Mouse (Mus musculus): ENCODE data around the gene Ptprk. TPM values are rescaled to one million over a fixed set of nuclear protein-coding genes. Genes with fewer than 3 reads are reported as not detected.

The Ptprk gene
- polyA plus RNA-seq, 1 experiment from 2014 or later = 7.1 TPM

- no peak overlapping the region for H3K4me3 ChIP-seq
- no peak overlapping the region for H3K27ac ChIP-seq
- WGBS (ENCODE audit: insufficient replicate concordance) = 63% methylated on average over 5 of the region's 5 CpGs
- no peaks in the 10 kb centered on the region for H3K4me1 ChIP-seq
- no peak overlapping the region for H3K9ac ChIP-seq
- ATAC-seq = no peak
- no peaks in the 10 kb centered on the region for H3K36me3 ChIP-seq
- no peaks in the 10 kb centered on the region for H3K9me3 ChIP-seq (replicated peaks)
- no peaks in the 10 kb centered on the region for H3K27me3 ChIP-seq (replicated peaks)
- H3K4me2 ChIP-seq = no peak overlapping the region
Measured at GRCm38 (mm10) chr10:28338536-28338935, 263.9 kb downstream of the Ptprk start.

DNA sequence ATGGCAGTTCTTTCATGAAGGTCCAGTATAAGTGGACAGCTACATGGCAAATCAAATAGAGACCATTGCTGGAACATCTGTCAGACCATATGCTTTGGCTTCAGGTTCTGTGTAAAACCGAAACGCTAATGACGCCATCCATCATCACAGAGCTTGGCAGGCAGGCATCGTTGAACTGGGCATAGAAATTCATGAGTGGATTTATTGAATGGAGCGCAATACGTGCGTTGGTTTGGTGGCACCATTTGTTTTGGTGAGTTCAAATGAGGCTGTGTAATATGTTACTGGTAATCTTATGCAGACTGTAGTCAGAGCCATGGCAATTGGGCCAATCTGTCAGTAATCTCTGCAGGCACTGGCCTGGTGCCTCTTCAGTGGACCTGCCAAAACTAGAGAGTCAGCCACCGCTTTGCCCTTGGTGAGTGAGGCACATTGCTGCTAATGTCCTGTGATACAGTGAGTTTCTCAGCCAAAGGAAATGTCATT, 270.6 kb downstream of the Ptprk start:
- H3K4me1 ChIP-seq = no peaks in the 10 kb centered on the region
- 82% methylated on average over 8 of the region's 8 CpGs for WGBS (ENCODE audit: insufficient replicate concordance)

DNA sequence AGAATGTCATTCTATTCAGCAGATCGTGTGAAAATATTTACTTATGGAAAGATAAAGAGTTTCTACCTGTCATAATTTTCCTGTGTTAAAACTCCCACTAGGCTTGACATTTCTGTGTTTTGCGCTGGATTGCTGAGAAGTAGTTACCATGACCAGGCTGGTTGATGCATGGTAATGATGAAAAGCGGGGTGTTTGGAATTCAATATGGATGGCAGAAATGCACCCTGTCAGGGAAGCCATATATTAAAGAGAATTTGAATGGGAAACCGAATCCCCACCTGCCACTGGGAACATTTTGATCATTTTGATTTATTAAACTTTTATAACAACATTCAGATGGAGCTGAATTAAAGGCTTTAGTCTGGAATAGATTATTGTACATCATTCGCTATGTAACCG, 290.7 kb downstream of the Ptprk start:
- Histone ChIP-seq H3K4me3 (no peak overlapping the region), H3K27me3 (replicated peaks) (no peaks in the 10 kb centered on the region), H3K27ac (no peak overlapping the region), H3K4me1 (no peaks in the 10 kb centered on the region), H3K4me2 (no peak overlapping the region), H3K9ac (no peak overlapping the region), H3K9me3 (replicated peaks) (no peaks in the 10 kb centered on the region), H3K36me3 (no peaks in the 10 kb centered on the region)
- no peak for ATAC-seq
- 75% methylated on average over 6 of the region's 6 CpGs for WGBS (ENCODE audit: insufficient replicate concordance)

More for the DNA sequence above, 270.6 kb downstream of the Ptprk start:
- Histone ChIP-seq H3K4me2 (no peak overlapping the region), H3K36me3 (no peaks in the 10 kb centered on the region), H3K9me3 (replicated peaks) (no peaks in the 10 kb centered on the region), H3K4me3 (no peak overlapping the region), H3K9ac (no peak overlapping the region), H3K27me3 (replicated peaks) (no peaks in the 10 kb centered on the region), H3K27ac (no peak overlapping the region)
- ATAC-seq = no peak

- Histone ChIP-seq H3K9me3 (replicated peaks) (no peaks in the 10 kb centered on the region), H3K9ac (no peak overlapping the region), H3K36me3 (no peaks in the 10 kb centered on the region), H3K27me3 (replicated peaks) (no peaks in the 10 kb centered on the region), H3K4me2 (no peak overlapping the region), H3K4me3 (no peak overlapping the region), H3K4me1 (no peaks in the 10 kb centered on the region), H3K27ac (no peak overlapping the region)
- no peak for ATAC-seq
- WGBS (ENCODE audit: insufficient replicate concordance) = 67% methylated on average over 5 of the region's 5 CpGs
Measured at GRCm38 (mm10) chr10:28366065-28366677, 291.6 kb downstream of the Ptprk start.

- no peak overlapping the region for H3K27ac ChIP-seq
- no peaks in the 10 kb centered on the region for H3K9me3 ChIP-seq (replicated peaks)
- WGBS (ENCODE audit: insufficient replicate concordance) = 75% methylated on average over 2 of the region's 2 CpGs
- no peak overlapping the region for H3K4me2 ChIP-seq
- ATAC-seq = no peak
- H3K4me3 ChIP-seq = no peak overlapping the region
- no peak overlapping the region for H3K9ac ChIP-seq
- no peaks in the 10 kb centered on the region for H3K27me3 ChIP-seq (replicated peaks)
- no peaks in the 10 kb centered on the region for H3K36me3 ChIP-seq
- no peaks in the 10 kb centered on the region for H3K4me1 ChIP-seq
Measured at GRCm38 (mm10) chr10:28369808-28370207, 295.2 kb downstream of the Ptprk start.

DNA sequence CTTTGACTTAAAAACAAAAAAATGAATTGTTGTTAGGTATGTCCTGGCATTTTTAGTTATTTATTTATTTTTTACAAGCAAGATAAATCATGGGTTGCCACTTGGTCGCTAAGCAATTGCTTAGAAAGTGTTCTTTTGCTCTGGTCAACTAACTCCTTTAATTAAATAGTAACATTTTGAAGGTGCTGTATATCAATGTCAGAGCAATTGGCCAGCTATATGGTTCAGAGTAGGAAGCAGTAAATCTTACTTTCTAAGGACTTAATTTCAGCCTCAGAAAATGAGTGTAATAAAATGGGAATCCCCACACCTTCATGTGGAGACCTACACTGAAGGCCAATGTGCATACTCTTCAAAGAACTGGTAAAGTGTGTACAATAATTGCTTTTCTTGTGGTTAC, 300.3 kb downstream of the Ptprk start:
- Histone ChIP-seq H3K4me3 (no peak overlapping the region), H3K9ac (no peak overlapping the region), H3K36me3 (no peaks in the 10 kb centered on the region), H3K27me3 (replicated peaks) (no peaks in the 10 kb centered on the region), H3K27ac (no peak overlapping the region), H3K4me2 (no peak overlapping the region), H3K9me3 (replicated peaks) (no peaks in the 10 kb centered on the region), H3K4me1 (no peaks in the 10 kb centered on the region)
- ATAC-seq = no peak
- WGBS (ENCODE audit: insufficient replicate concordance) = 58% methylated on average over 1 of the region's 1 CpGs

DNA sequence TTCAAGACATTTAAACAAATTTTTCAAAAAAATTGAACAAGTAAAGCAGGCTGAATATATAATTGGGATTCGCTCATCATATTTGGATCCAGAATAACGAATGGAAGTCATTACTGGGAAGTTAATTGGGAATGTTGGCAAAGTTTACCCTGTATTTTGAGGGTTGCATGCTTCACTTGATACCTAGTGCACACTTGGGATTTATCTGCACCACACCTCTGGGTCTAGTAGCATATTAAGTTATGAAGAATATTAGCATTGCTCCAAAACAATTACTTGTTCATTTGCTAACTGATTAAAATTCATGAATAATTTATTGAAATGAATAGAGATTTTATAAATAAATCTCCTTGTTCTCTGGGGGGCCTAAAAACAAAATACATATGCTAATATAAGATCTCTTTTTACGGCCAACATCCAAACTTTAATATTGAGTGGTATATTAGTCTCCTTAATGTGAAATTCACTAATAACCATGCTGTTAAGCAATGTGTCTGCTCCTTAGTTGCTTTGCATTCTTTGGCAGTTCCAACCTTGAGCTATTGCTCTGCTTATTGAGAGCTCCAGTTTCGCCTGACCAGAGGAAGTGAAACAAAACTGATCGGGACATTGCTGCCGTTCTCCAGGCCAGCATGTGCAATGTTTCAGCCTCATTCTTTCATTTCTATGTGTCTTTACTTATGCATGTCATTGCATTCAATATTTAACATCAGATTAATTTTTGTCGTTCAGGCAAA, 305.3 kb downstream of the Ptprk start:
- no peaks in the 10 kb centered on the region for H3K9me3 ChIP-seq (replicated peaks)
- no peak overlapping the region for H3K4me2 ChIP-seq
- no peaks in the 10 kb centered on the region for H3K27me3 ChIP-seq (replicated peaks)
- 74% methylated on average over 7 of the region's 7 CpGs for WGBS (ENCODE audit: insufficient replicate concordance)
- ATAC-seq = no peak
- no peak overlapping the region for H3K27ac ChIP-seq
- no peak overlapping the region for H3K9ac ChIP-seq
- H3K4me1 ChIP-seq = no peaks in the 10 kb centered on the region
- no peaks in the 10 kb centered on the region for H3K36me3 ChIP-seq
- no peak overlapping the region for H3K4me3 ChIP-seq

- Histone ChIP-seq H3K9me3 (replicated peaks) (no peaks in the 10 kb centered on the region), H3K4me1 (no peaks in the 10 kb centered on the region), H3K4me3 (no peak overlapping the region), H3K4me2 (no peak overlapping the region), H3K27me3 (replicated peaks) (no peaks in the 10 kb centered on the region), H3K36me3 (no peaks in the 10 kb centered on the region), H3K9ac (no peak overlapping the region), H3K27ac (no peak overlapping the region)
- 75% methylated on average over 15 of the region's 15 CpGs for WGBS (ENCODE audit: insufficient replicate concordance)
- ATAC-seq = no peak
Measured at GRCm38 (mm10) chr10:28387563-28388222, 313.1 kb downstream of the Ptprk start.

GRCm38 (mm10) chr10:28391168-28391567, 316.5 kb downstream of the Ptprk start:
- no peak overlapping the region for H3K4me3 ChIP-seq
- H3K36me3 ChIP-seq = no peaks in the 10 kb centered on the region
- no peak overlapping the region for H3K9ac ChIP-seq
- H3K9me3 ChIP-seq (replicated peaks) = no peaks in the 10 kb centered on the region
- 77% methylated on average over 5 of the region's 5 CpGs for WGBS (ENCODE audit: insufficient replicate concordance)
- H3K4me2 ChIP-seq = no peak overlapping the region
- no peak overlapping the region for H3K27ac ChIP-seq
- H3K27me3 ChIP-seq (replicated peaks) = no peaks in the 10 kb centered on the region
- ATAC-seq = no peak
- no peaks in the 10 kb centered on the region for H3K4me1 ChIP-seq

GRCm38 (mm10) chr10:28395610-28396519, 321.2 kb downstream of the Ptprk start:
- H3K4me2 ChIP-seq = no peak overlapping the region
- H3K4me1 ChIP-seq = no peaks in the 10 kb centered on the region
- 50% methylated on average over 2 of the region's 2 CpGs for WGBS (ENCODE audit: insufficient replicate concordance)
- H3K9me3 ChIP-seq (replicated peaks) = no peaks in the 10 kb centered on the region
- H3K27me3 ChIP-seq (replicated peaks) = no peaks in the 10 kb centered on the region
- ATAC-seq = no peak
- no peak overlapping the region for H3K9ac ChIP-seq
- H3K27ac ChIP-seq = no peak overlapping the region
- H3K4me3 ChIP-seq = no peak overlapping the region
- no peaks in the 10 kb centered on the region for H3K36me3 ChIP-seq

DNA sequence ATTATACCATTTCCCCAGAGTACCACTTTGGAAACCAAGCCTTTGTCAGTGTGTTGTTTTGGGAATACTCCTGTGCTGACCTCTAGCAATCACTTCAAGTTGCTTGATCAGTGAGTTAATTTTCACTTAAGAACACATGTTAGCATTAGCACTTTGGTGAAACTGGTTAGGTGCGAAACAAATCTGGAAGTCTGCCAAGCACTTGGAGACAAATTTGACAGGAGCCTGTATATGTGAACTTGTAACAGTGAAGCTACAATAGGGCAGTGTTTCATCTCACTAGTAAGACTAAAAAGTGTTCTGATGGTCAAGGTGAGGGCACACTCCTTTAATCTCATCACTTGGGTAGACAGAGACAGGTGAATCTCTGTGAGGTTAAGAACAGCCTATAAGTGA, 321.9 kb downstream of the Ptprk start:
- 73% methylated on average over 1 of the region's 1 CpGs for WGBS (ENCODE audit: insufficient replicate concordance)
- Histone ChIP-seq H3K4me2 (no peak overlapping the region), H3K9me3 (replicated peaks) (no peaks in the 10 kb centered on the region)

More for the DNA sequence above, 321.9 kb downstream of the Ptprk start:
- ATAC-seq = no peak
- Histone ChIP-seq H3K4me1 (no peaks in the 10 kb centered on the region), H3K27me3 (replicated peaks) (no peaks in the 10 kb centered on the region), H3K27ac (no peak overlapping the region), H3K4me3 (no peak overlapping the region), H3K9ac (no peak overlapping the region), H3K36me3 (no peaks in the 10 kb centered on the region)

All from liver, embryonic 12.5 days (tissue).